Mouse (Mus musculus) c-Kit-positive CD71-positive TER-119-negative erythroid progenitor cells, embryonic 14.5 days (primary cell): ENCODE measurements around the gene 0610012G03Rik.

Experiments used
- DNase-seq: peaks from one replicate; pipeline ENCODE4 v3.0.0-alpha.2; 2013; ENCODE audit warnings: low read depth

Gene 0610012G03Rik

GRCm38 (mm10) chr16:31932840-31933697 lies 15.2 kb downstream of the 0610012G03Rik start:
- DNase-seq: peak; percentile 76

- DNase-seq: no peak
Measured at GRCm38 (mm10) chr16:31932255-31932654, 16.0 kb downstream of the 0610012G03Rik start.

- DNase-seq: no peak
Measured at GRCm38 (mm10) chr16:31931330-31931729, 17.0 kb downstream of the 0610012G03Rik start.

- DNase-seq: no peak
Measured at GRCm38 (mm10) chr16:31927412-31927811, 20.9 kb downstream of the 0610012G03Rik start.

- DNase-seq: no peak
Measured at GRCm38 (mm10) chr16:31926547-31927182, 21.6 kb downstream of the 0610012G03Rik start.

- DNase-seq: no peak
Measured at GRCm38 (mm10) chr16:31926091-31926490, 22.2 kb downstream of the 0610012G03Rik start.

- no peak for DNase-seq
Measured at GRCm38 (mm10) chr16:31924368-31924767, 23.9 kb downstream of the 0610012G03Rik start.

GRCm38 (mm10) chr16:31918248-31918724 lies 30.0 kb downstream of the 0610012G03Rik start:
- DNase-seq: peak; percentile 61

- DNase-seq: no peak
Measured at GRCm38 (mm10) chr16:31917776-31918175, 30.5 kb downstream of the 0610012G03Rik start.

- DNase-seq: no peak
Measured at GRCm38 (mm10) chr16:31910281-31910847, 37.9 kb downstream of the 0610012G03Rik start.

- DNase-seq: no peak
Measured at GRCm38 (mm10) chr16:31908959-31909358, 39.3 kb downstream of the 0610012G03Rik start.

- no peak for DNase-seq
Measured at GRCm38 (mm10) chr16:31906896-31907295, 41.4 kb downstream of the 0610012G03Rik start.

GRCm38 (mm10) chr16:31905891-31906825 lies 42.1 kb downstream of the 0610012G03Rik start:
- no peak for DNase-seq

GRCm38 (mm10) chr16:31905331-31905730 lies 43.0 kb downstream of the 0610012G03Rik start:
- DNase-seq: peak; percentile 36

GRCm38 (mm10) chr16:31903239-31903638 lies 45.1 kb downstream of the 0610012G03Rik start:
- DNase-seq: no peak

- DNase-seq: no peak
Measured at GRCm38 (mm10) chr16:31901886-31902285, 46.4 kb downstream of the 0610012G03Rik start.

GRCm38 (mm10) chr16:31898546-31899326 lies 49.6 kb downstream of the 0610012G03Rik start:
- DNase-seq: no peak
